Mouse (Mus musculus): ENCODE data around the gene Tlcd2.

DNA sequence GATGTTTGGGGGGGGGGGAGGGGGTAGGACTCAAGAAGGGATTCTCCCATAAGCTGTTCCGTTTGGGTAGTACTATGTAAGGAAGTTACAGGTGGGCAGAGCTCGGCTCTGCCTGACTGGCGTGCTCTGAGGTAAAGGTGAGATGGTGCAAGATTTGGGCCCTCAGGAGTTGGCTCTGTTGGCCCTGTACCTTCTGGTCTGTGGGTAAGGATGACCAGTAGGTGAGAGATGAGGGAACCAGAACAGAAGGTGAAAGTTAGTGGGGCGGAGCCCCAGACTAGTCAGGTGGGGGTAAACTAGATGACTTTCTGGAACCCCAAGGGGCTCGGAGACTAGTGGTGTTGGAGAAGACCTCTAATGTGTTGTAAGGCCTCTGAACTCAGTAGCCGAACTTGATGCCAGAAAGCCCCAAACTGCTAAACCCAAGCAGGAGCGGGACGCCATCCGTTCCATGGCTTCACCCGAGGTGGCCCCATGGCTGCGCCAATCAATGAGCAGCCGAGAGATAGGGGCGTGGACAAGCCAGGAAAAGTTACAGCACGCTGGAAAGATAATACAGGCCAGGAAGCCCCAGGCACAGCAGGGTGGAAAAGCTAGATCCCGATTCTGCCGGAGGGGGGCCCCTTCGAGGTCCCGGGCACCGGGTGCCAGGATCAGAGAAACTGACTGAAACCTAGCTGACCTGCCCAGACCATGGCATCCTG, 6.1 kb downstream of the Tlcd2 start:
- TF ChIP-seq POLR2A (IDR thresholded peaks at IDR 0.05; ENCODE audit: low read depth, low read length), result peak; percentile 69
- no peak for TF ChIP-seq CTCF (IDR thresholded peaks at IDR 0.05; ENCODE audit: borderline replicate concordance, insufficient read depth, low read length)
